ENCODE assay signal across 8 mouse cellular contexts in genomic region chr4:154981530-154981929, GRCm38 (mm10). TPM values are rescaled to one million over a fixed set of nuclear protein-coding genes. Genes with fewer than 3 reads are reported as not detected.
A peak's percentile ranks its signal among the peaks of the same experiment; 100 is the strongest.
DNase-seq lines count a peak whose midpoint lies in the region; ATAC-seq and TF ChIP-seq lines count a peak whose summit lies in the region.

No protein-coding gene starts in this region.

- H3K9ac ChIP-seq in MEL (ENCODE audit: control insufficient read depth, low read depth, low read length, poor library complexity, severe bottlenecking): no peak overlapping the region
- H3K9ac ChIP-seq in lung, embryonic 14.5 days: no peak overlapping the region

- WGBS in lung, embryonic 14.5 days: 36% methylated on average over 7 of the region's 7 CpGs

- H3K36me3 ChIP-seq in MEL (ENCODE audit: control insufficient read depth in 1 of 2, insufficient read depth in 2 of 2, low read length in 2 of 2): peaks cover 0 to 3% of the 10 kb centered on the region in 2 experiments; a peak in 2 of 4 replicates
- H3K36me3 ChIP-seq in lung, embryonic 14.5 days (ENCODE audit: insufficient read depth): peaks cover 49% of the 10 kb centered on the region

- no peaks in the 10 kb centered on the region for H3K27me3 ChIP-seq in MEL (ENCODE audit: control insufficient read depth in 1 of 2, insufficient read depth in 2 of 2, low read length in 2 of 2)
- H3K27me3 ChIP-seq in lung, embryonic 14.5 days (ENCODE audit: insufficient read depth, low read length): no peaks in the 10 kb centered on the region; the same call in 1 of the 2 replicates

- 0 out of 4 replicates have a peak, but pooled peaks of 1 of the 2 experiments have one; percentile 20 for TF ChIP-seq POLR2A in MEL (IDR thresholded peaks at IDR 0.05; ENCODE audit: control insufficient read depth in 1 of 2, insufficient read depth in 1 of 2, low read depth in 1 of 2, low read length in 2 of 2, poor library complexity in 1 of 2)

- TF ChIP-seq CTCF in MEL (IDR thresholded peaks at IDR 0.05 in 2 of 3, conservative IDR thresholded peaks at IDR 0.05 in 1 of 3; ENCODE audit: control insufficient read depth in 1 of 3, insufficient read depth in 1 of 3, low read depth in 2 of 3, low read length in 3 of 3, poor library complexity in 1 of 3, severe bottlenecking in 1 of 3): peak; percentile 41 to 70 (median 62); a peak in 5 of 6 replicates
- TF ChIP-seq CTCF in lung, embryonic 14.5 days (IDR thresholded peaks at IDR 0.05; ENCODE audit: low read depth): peak; percentile 92

- ATAC-seq in hematopoietic stem cell, adult 5-6 weeks (replicated peaks in 1 of 2; ENCODE audit: insufficient read depth in 1 of 2, low FRiP score in 2 of 2, low TSS enrichment in 1 of 2, low read depth in 1 of 2, poor library complexity in 2 of 2, severe bottlenecking in 2 of 2): peak; percentile 50 to 51; a peak in 2 of 4 replicates
- ATAC-seq in lung, embryonic 14.5 days (ENCODE audit: insufficient read depth): peak; percentile 71
- ATAC-seq in monocyte, adult 5-6 weeks (replicated peaks; ENCODE audit: insufficient number of reproducible peaks, low FRiP score, low TSS enrichment, poor library complexity, severe bottlenecking): no peak

- H3K27ac ChIP-seq in MEL (ENCODE audit: control insufficient read depth, low read depth, low read length): no peak overlapping the region
- no peak overlapping the region for H3K27ac ChIP-seq in lung, embryonic 14.5 days (ENCODE audit: low read depth)

- peaks cover 0 to 2% of the 10 kb centered on the region in 2 experiments; a peak in 1 of 4 replicates for H3K4me1 ChIP-seq in MEL (ENCODE audit: control insufficient read depth in 1 of 2, insufficient read depth in 2 of 2, low read length in 2 of 2)
- no peaks in the 10 kb centered on the region; the same call in 1 of the 2 replicates for H3K4me1 ChIP-seq in lung, embryonic 14.5 days (ENCODE audit: insufficient read depth)

- TF ChIP-seq EP300 in MEL (IDR thresholded peaks at IDR 0.05; ENCODE audit: low read depth in 1 of 2, low read length in 2 of 2): no peak

- H3K4me2 ChIP-seq in lung, embryonic 14.5 days: no peak overlapping the region

- no peaks in the 10 kb centered on the region; the same call in 1 of the 2 replicates for H3K79me2 ChIP-seq in MEL (ENCODE audit: control insufficient read depth, insufficient read depth, low read length, poor library complexity)

- peak; percentile 16 for TF ChIP-seq RAD21 in MEL (IDR thresholded peaks at IDR 0.05; ENCODE audit: low read depth, low read length)

- H3K9me3 ChIP-seq in MEL (replicated peaks; ENCODE audit: insufficient read depth, low read length): no peaks in the 10 kb centered on the region
- no peaks in the 10 kb centered on the region for H3K9me3 ChIP-seq in lung, embryonic 14.5 days (ENCODE audit: low read depth, low read length)

- peak; percentile 47 to 49 for DNase-seq in B cell, adult 2 months
- peak; percentile 58 for DNase-seq in MEL (ENCODE audit: low read depth, low spot score)
- DNase-seq in embryo, embryonic 10.5 days (ENCODE audit: low spot score): peak; percentile 80
- DNase-seq in layer of hippocampus, postnatal 10 days (ENCODE audit: low spot score in 2 of 2): peak; percentile 78 to 84
- DNase-seq in lung, embryonic 14.5 days: peak; percentile 82
- peak; percentile 67 for DNase-seq in retina, embryonic 14.5 days (ENCODE audit: low spot score)

- H3K4me3 ChIP-seq in MEL (ENCODE audit: control insufficient read depth in 1 of 2, insufficient read depth in 1 of 2, low read depth in 2 of 2, low read length in 2 of 2): no peak overlapping the region
- H3K4me3 ChIP-seq in lung, embryonic 14.5 days (ENCODE audit: low read depth, low read length): no peak overlapping the region

TF ChIP-seq in MEL, 35 proteins besides CTCF, POLR2A, EP300 and RAD21:
- no peak for TF ChIP-seq MAZ (IDR thresholded peaks at IDR 0.05; ENCODE audit: low read depth, low read length)
- no peak for TF ChIP-seq ZC3H11A (IDR thresholded peaks at IDR 0.05; ENCODE audit: low read depth, low read length)
- no peak for TF ChIP-seq NRF1 (IDR thresholded peaks at IDR 0.05; ENCODE audit: insufficient read depth, low read depth, low read length, poor library complexity, severe bottlenecking)
- no peak for TF ChIP-seq ELF1 (IDR thresholded peaks at IDR 0.05; ENCODE audit: low read depth, low read length)
- TF ChIP-seq GATA1 (IDR thresholded peaks at IDR 0.05; ENCODE audit: low read depth, low read length): peak; percentile 23; the same call in 1 of the 2 replicates
- no peak for TF ChIP-seq ZMIZ1 (IDR thresholded peaks at IDR 0.05; ENCODE audit: low read depth, low read length)
- TF ChIP-seq KAT2A (conservative IDR thresholded peaks at IDR 0.05; ENCODE audit: low read depth, low read length): no peak
- TF ChIP-seq RCOR1 (IDR thresholded peaks at IDR 0.05; ENCODE audit: low read depth, low read length): no peak
- TF ChIP-seq SMC3 (IDR thresholded peaks at IDR 0.05; ENCODE audit: low read depth, low read length): peak; percentile 54
- TF ChIP-seq NELFE (IDR thresholded peaks at IDR 0.05; ENCODE audit: low read depth, low read length): no peak

RNA-seq across cellular contexts. Expression of gene Pank4, which starts 17.6 kb away (rescaled TPM):
- 31.2 and 38.4 TPM in 2 replicates for total RNA-seq in MEL (2012; rRNA removed)
- 10 to 100 TPM in 1 of 2 experiments, not detected in 1; 55.5 TPM for polyA plus RNA-seq in MEL (2012; ENCODE audit: insufficient read depth in 1 of 2, insufficient read length in 2 of 2, low read depth in 1 of 2, low replicate concordance in 2 of 2, missing spikeins in 1 of 2)
- total RNA-seq in hematopoietic stem cell, adult 5-6 weeks (2017): 26.7 and 41.8 TPM in 2 replicates
- total RNA-seq in layer of hippocampus, postnatal 10 days (2021): 10 to 100 TPM; 26.9 to 31.9 TPM
- 49.3 and 51.0 TPM in 2 replicates for polyA plus RNA-seq in lung, embryonic 14.5 days (2014; fragmentation: Nextera tagmentation; extraction: Ambion mirVana)
- total RNA-seq in monocyte, adult 5-6 weeks (2017): 26.6 to 36.7 TPM (median 30.2 TPM) in 3 replicates

RNA-seq across cellular contexts. Expression of gene Hes5, which starts 20.8 kb away (rescaled TPM):
- not detected in 2 replicates for total RNA-seq in MEL (2012; rRNA removed)
- not detected for polyA plus RNA-seq in MEL (2012; ENCODE audit: insufficient read depth in 1 of 2, insufficient read length in 2 of 2, low read depth in 1 of 2, low replicate concordance in 2 of 2, missing spikeins in 1 of 2)
- 1.4 TPM in 1 of 2 replicates, not detected in the other for total RNA-seq in hematopoietic stem cell, adult 5-6 weeks (2017)
- 10 to 100 TPM; 75.7 to 81.7 TPM for total RNA-seq in layer of hippocampus, postnatal 10 days (2021)
- polyA plus RNA-seq in lung, embryonic 14.5 days (2014; fragmentation: Nextera tagmentation; extraction: Ambion mirVana): 0.14 and 0.15 TPM in 2 replicates
- total RNA-seq in monocyte, adult 5-6 weeks (2017): not detected in 3 replicates

RNA-seq across cellular contexts. Expression of gene Tnfrsf14, which starts 53.2 kb away (rescaled TPM):
- total RNA-seq in MEL (2012; rRNA removed): 8.6 and 13.4 TPM in 2 replicates
- polyA plus RNA-seq in MEL (2012; ENCODE audit: insufficient read depth in 1 of 2, insufficient read length in 2 of 2, low read depth in 1 of 2, low replicate concordance in 2 of 2, missing spikeins in 1 of 2): 1 to 10 TPM in 1 of 2 experiments, not detected in 1; 8.2 TPM
- total RNA-seq in hematopoietic stem cell, adult 5-6 weeks (2017): 29.9 and 48.0 TPM in 2 replicates
- 1 to 10 TPM; 1.0 to 1.7 TPM for total RNA-seq in layer of hippocampus, postnatal 10 days (2021)
- polyA plus RNA-seq in lung, embryonic 14.5 days (2014; fragmentation: Nextera tagmentation; extraction: Ambion mirVana): 0.78 and 0.85 TPM in 2 replicates
- 20.8 to 45.5 TPM (median 29.3 TPM) in 3 replicates for total RNA-seq in monocyte, adult 5-6 weeks (2017)

Comparison
In these comparisons a context has a peak if more than half of its experiments do, and no peak if none do; other contexts are left out.
1. RNA of gene Hes5, which starts 20.8 kb away (total RNA-seq): 75.7 to 81.7 TPM in layer of hippocampus, postnatal 10 days; 1.4 TPM in hematopoietic stem cell, adult 5-6 weeks, not detected in MEL and not detected in monocyte, adult 5-6 weeks; every median in the first group is over 10 times any median in the second.
2. Peak in every context shown above with its lines, with median percentiles within 50 percentile points of each other: DNase-seq.